ENCODE assay signal across 8 mouse cellular contexts in the genomic region with DNA sequence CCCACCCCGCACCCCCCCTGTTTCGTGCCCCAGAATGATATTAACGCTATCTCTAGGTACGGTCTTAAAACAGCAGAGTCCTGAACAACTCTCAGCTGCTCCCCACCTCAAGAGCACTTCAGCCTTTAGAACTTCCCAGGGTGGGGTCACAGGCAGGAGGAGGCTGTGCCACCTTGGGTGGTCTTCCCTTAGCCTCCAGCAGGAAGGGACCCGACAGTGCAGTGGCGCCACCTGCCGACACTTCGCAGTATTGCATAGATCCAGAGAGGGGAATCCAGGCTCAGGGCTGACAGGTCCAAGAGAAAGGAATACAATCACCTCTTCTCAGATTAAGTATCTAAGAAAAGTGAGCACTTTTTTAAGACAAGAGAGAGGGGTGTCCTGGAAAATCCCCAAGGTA. TPM values are rescaled to one million over a fixed set of nuclear protein-coding genes. Genes with fewer than 3 reads are reported as not detected.
DNase-seq lines count a peak whose midpoint lies in the region; ATAC-seq and TF ChIP-seq lines count a peak whose summit lies in the region.

No protein-coding gene starts in this region.

- no peak for TF ChIP-seq POLR2A in liver, adult 2 months (IDR thresholded peaks at IDR 0.05; ENCODE audit: extremely low read depth, insufficient read depth, low read length)
- TF ChIP-seq POLR2A in testis, adult 2 months (IDR thresholded peaks at IDR 0.05; ENCODE audit: control insufficient read depth, low read depth, low read length): no peak

- DNase-seq in midbrain, embryonic 10.5 days (ENCODE audit: low spot score): peak; percentile 87
- DNase-seq in heart, adult 18-20 months: peak; percentile 74 to 97
- DNase-seq in liver, adult 2 months (ENCODE audit: extremely low read depth, low read depth, low spot score): peak; percentile 8

- peaks cover 17% of the 10 kb centered on the region for H3K4me1 ChIP-seq in midbrain, embryonic 10.5 days
- no peaks in the 10 kb centered on the region for H3K4me1 ChIP-seq in midbrain, embryonic 15.5 days
- peaks cover 37% of the 10 kb centered on the region for H3K4me1 ChIP-seq in kidney, embryonic 15.5 days
- no peaks in the 10 kb centered on the region for H3K4me1 ChIP-seq in liver, adult 2 months (ENCODE audit: control insufficient read depth, insufficient read depth, low read length)
- peaks cover 5% of the 10 kb centered on the region; the same call in 1 of the 2 replicates for H3K4me1 ChIP-seq in neural tube, embryonic 15.5 days
- H3K4me1 ChIP-seq in testis, adult 2 months (ENCODE audit: control insufficient read depth, insufficient read depth, low read length): no peaks in the 10 kb centered on the region; the same call in none of the 2 replicates

- no peaks in the 10 kb centered on the region for H3K36me3 ChIP-seq in midbrain, embryonic 10.5 days
- H3K36me3 ChIP-seq in midbrain, embryonic 15.5 days (replicated peaks): no peaks in the 10 kb centered on the region
- no peaks in the 10 kb centered on the region for H3K36me3 ChIP-seq in kidney, embryonic 15.5 days
- H3K36me3 ChIP-seq in liver, adult 2 months (ENCODE audit: control insufficient read depth, insufficient read depth, low read length): no peaks in the 10 kb centered on the region
- H3K36me3 ChIP-seq in neural tube, embryonic 15.5 days: no peaks in the 10 kb centered on the region
- no peaks in the 10 kb centered on the region for H3K36me3 ChIP-seq in testis, adult 2 months (ENCODE audit: control insufficient read depth, insufficient read depth, low read length)

- no peaks in the 10 kb centered on the region for H3K79me2 ChIP-seq in liver, adult 2 months (ENCODE audit: control insufficient read depth, insufficient read depth, low read length)

- H3K4me3 ChIP-seq in midbrain, embryonic 10.5 days: no peak overlapping the region
- no peak overlapping the region for H3K4me3 ChIP-seq in midbrain, embryonic 15.5 days
- no peak overlapping the region for H3K4me3 ChIP-seq in kidney, embryonic 15.5 days (replicated peaks)
- H3K4me3 ChIP-seq in liver, adult 2 months (ENCODE audit: insufficient read depth, low read depth, low read length): no peak overlapping the region
- H3K4me3 ChIP-seq in neural tube, embryonic 15.5 days (replicated peaks): no peak overlapping the region
- no peak overlapping the region for H3K4me3 ChIP-seq in testis, adult 2 months (ENCODE audit: control insufficient read depth, low read depth, low read length)

- H3K9ac ChIP-seq in midbrain, embryonic 15.5 days: no peak overlapping the region
- H3K9ac ChIP-seq in kidney, embryonic 15.5 days: no peak overlapping the region
- H3K9ac ChIP-seq in liver, adult 2 months (ENCODE audit: low read depth, low read length): no peak overlapping the region
- H3K9ac ChIP-seq in neural tube, embryonic 15.5 days (replicated peaks): no peak overlapping the region

- no peaks in the 10 kb centered on the region for H3K9me3 ChIP-seq in midbrain, embryonic 10.5 days (replicated peaks)
- H3K9me3 ChIP-seq in midbrain, embryonic 15.5 days: no peaks in the 10 kb centered on the region
- no peaks in the 10 kb centered on the region for H3K9me3 ChIP-seq in kidney, embryonic 15.5 days (replicated peaks)
- H3K9me3 ChIP-seq in neural tube, embryonic 15.5 days (replicated peaks): no peaks in the 10 kb centered on the region

- peak overlapping the region; percentile 46; the same call in 1 of the 2 replicates for H3K27ac ChIP-seq in midbrain, embryonic 10.5 days (replicated peaks)
- no peak overlapping the region for H3K27ac ChIP-seq in midbrain, embryonic 15.5 days
- H3K27ac ChIP-seq in kidney, embryonic 15.5 days: no peak overlapping the region
- no peak overlapping the region for H3K27ac ChIP-seq in liver, adult 2 months (replicated peaks; ENCODE audit: insufficient read depth, low read depth, low read length)
- H3K27ac ChIP-seq in neural tube, embryonic 15.5 days (replicated peaks): no peak overlapping the region
- no peak overlapping the region for H3K27ac ChIP-seq in testis, adult 2 months (ENCODE audit: control insufficient read depth, insufficient read depth, low read depth, low read length)

- peaks cover 10% of the 10 kb centered on the region; the same call in 1 of the 2 replicates for H3K27me3 ChIP-seq in midbrain, embryonic 10.5 days (ENCODE audit: low read depth, poor library complexity, severe bottlenecking)
- peaks cover 4% of the 10 kb centered on the region; the same call in 1 of the 2 replicates for H3K27me3 ChIP-seq in midbrain, embryonic 15.5 days (replicated peaks)
- H3K27me3 ChIP-seq in kidney, embryonic 15.5 days: 0 out of 2 replicates have a peak, but pooled peaks cover 8% of the 10 kb centered on the region
- no peaks in the 10 kb centered on the region for H3K27me3 ChIP-seq in liver, adult 2 months (ENCODE audit: control insufficient read depth, insufficient read depth, low read length)
- H3K27me3 ChIP-seq in neural tube, embryonic 15.5 days (replicated peaks): 0 out of 2 replicates have a peak, but pooled peaks cover 6% of the 10 kb centered on the region
- H3K27me3 ChIP-seq in testis, adult 2 months (ENCODE audit: control insufficient read depth, insufficient read depth, low read length): no peaks in the 10 kb centered on the region

- TF ChIP-seq CTCF in liver, adult 2 months (IDR thresholded peaks at IDR 0.05; ENCODE audit: low read depth, low read length): peak; percentile 97
- TF ChIP-seq CTCF in testis, adult 2 months (IDR thresholded peaks at IDR 0.05; ENCODE audit: control insufficient read depth, insufficient read depth, insufficient replicate concordance, low read depth, low read length): peak; percentile 98

- no peak; the same call in 1 of the 2 replicates for ATAC-seq in midbrain, embryonic 15.5 days (replicated peaks)
- ATAC-seq in common myeloid progenitor, adult 5-6 weeks (replicated peaks; ENCODE audit: low read depth, poor library complexity, severe bottlenecking): peak; percentile 48
- ATAC-seq in kidney, embryonic 15.5 days (replicated peaks; ENCODE audit: low FRiP score): 0 out of 2 replicates have a peak, but pooled peaks have one; percentile 52
- peak; percentile 57; the same call in 1 of the 2 replicates for ATAC-seq in neural tube, embryonic 15.5 days (ENCODE audit: low FRiP score)

- WGBS in midbrain, embryonic 10.5 days: 24% methylated on average over 8 of the region's 8 CpGs
- WGBS in midbrain, embryonic 15.5 days: 19% methylated on average over 8 of the region's 8 CpGs
- 13% methylated on average over 8 of the region's 8 CpGs for WGBS in kidney, embryonic 15.5 days
- WGBS in liver, adult 2 months: 38% methylated on average over 8 of the region's 8 CpGs
- 11% methylated on average over 8 of the region's 8 CpGs for WGBS in neural tube, embryonic 15.5 days

- no peak overlapping the region for H3K4me2 ChIP-seq in midbrain, embryonic 15.5 days
- peak overlapping the region; percentile 40 for H3K4me2 ChIP-seq in kidney, embryonic 15.5 days
- H3K4me2 ChIP-seq in neural tube, embryonic 15.5 days: peak overlapping the region; percentile 23; the same call in 1 of the 2 replicates

RNA-seq across cellular contexts. Expression of a gene that starts 51.1 kb away (rescaled TPM):
- polyA plus RNA-seq in midbrain, embryonic 10.5 days (2016; fragmentation: Nextera tagmentation; extraction: Ambion mirVana): 4.3 and 4.4 TPM in 2 replicates
- 5.2 and 5.3 TPM in 2 replicates for polyA plus RNA-seq in midbrain, embryonic 15.5 days (2015; fragmentation: Nextera tagmentation; extraction: Ambion mirVana)
- total RNA-seq in common myeloid progenitor, adult 5-6 weeks (2017): 3.8 TPM in 2 replicates
- total RNA-seq in heart, adult 18-20 months (2021): 10 to 100 TPM in 1 of 2 experiments, 1 to 10 TPM in 1; 8.8 to 11.3 TPM
- polyA plus RNA-seq in kidney, embryonic 15.5 days (2015; fragmentation: Nextera tagmentation; extraction: Ambion mirVana): 8.1 and 8.7 TPM in 2 replicates
- total RNA-seq in liver, adult 2 months (2014; rRNA removed): 0.65 and 0.74 TPM in 2 replicates
- 2.1 TPM in 2 replicates for polyA plus RNA-seq in liver, adult 2 months (2012; rRNA removed)
- 5.8 and 8.4 TPM in 2 replicates for polyA plus RNA-seq in neural tube, embryonic 15.5 days (2015; fragmentation: Nextera tagmentation; extraction: Ambion mirVana)
- polyA plus RNA-seq in testis, adult 2 months (2012; rRNA removed): 304 and 317 TPM in 2 replicates

Comparison
In these comparisons a context has a peak if more than half of its experiments do, and no peak if none do; other contexts are left out.
1. DNase-seq: peak in every context shown above with its lines; median percentile 87 in midbrain, embryonic 10.5 days; 86 in heart, adult 18-20 months; 8 in liver, adult 2 months.
2. RNA of a gene that starts 51.1 kb away (polyA plus RNA-seq): 304 to 317 TPM in testis, adult 2 months; 8.1 to 8.7 TPM in kidney, embryonic 15.5 days, 5.8 to 8.4 TPM in neural tube, embryonic 15.5 days, 5.2 to 5.3 TPM in midbrain, embryonic 15.5 days, 4.3 to 4.4 TPM in midbrain, embryonic 10.5 days and 2.1 TPM in liver, adult 2 months; every median in the first group is over 10 times any median in the second.